Mouse (Mus musculus) right cerebral cortex, postnatal 36 days (tissue): ENCODE results near the gene Slc20a1.
A peak's percentile ranks its signal among the peaks of the same experiment; 100 is the strongest.

ENCODE experiments used
- DNase-seq, 2 experiments: peaks; one replicate each; pipeline ENCODE4 v3.0.0; 2022; ENCODE audit warnings: low spot score in 2 of 2, mixed read lengths in 1 of 2

Gene Slc20a1

GRCm38 (mm10) chr2:129227011-129227529 lies 28.5 kb downstream of the Slc20a1 start:
- no peak for DNase-seq

GRCm38 (mm10) chr2:129227709-129228108 lies 29.1 kb downstream of the Slc20a1 start:
- DNase-seq, result no peak

GRCm38 (mm10) chr2:129228571-129228970 lies 30.0 kb downstream of the Slc20a1 start:
- DNase-seq, result no peak

- no peak for DNase-seq
Observed at GRCm38 (mm10) chr2:129229316-129229715, 30.8 kb downstream of the Slc20a1 start.

GRCm38 (mm10) chr2:129232023-129232422 lies 33.5 kb downstream of the Slc20a1 start:
- DNase-seq, result peak; percentile 81 to 90

- no peak for DNase-seq
Observed at GRCm38 (mm10) chr2:129232484-129232883, 33.9 kb downstream of the Slc20a1 start.

GRCm38 (mm10) chr2:129233218-129233617 lies 34.7 kb downstream of the Slc20a1 start:
- no peak for DNase-seq

- DNase-seq, result no peak
Observed at GRCm38 (mm10) chr2:129233803-129234477, 35.4 kb downstream of the Slc20a1 start.

GRCm38 (mm10) chr2:129234731-129235130 lies 36.2 kb downstream of the Slc20a1 start:
- DNase-seq, result no peak

GRCm38 (mm10) chr2:129236526-129236925 lies 38.0 kb downstream of the Slc20a1 start:
- no peak for DNase-seq

GRCm38 (mm10) chr2:129240726-129241432 lies 42.3 kb downstream of the Slc20a1 start:
- peak; percentile 23 to 58 for DNase-seq

- DNase-seq, result no peak
Observed at GRCm38 (mm10) chr2:129241845-129242833, 43.6 kb downstream of the Slc20a1 start.

- DNase-seq, result no peak
Observed at GRCm38 (mm10) chr2:129243005-129243404, 44.4 kb downstream of the Slc20a1 start.

GRCm38 (mm10) chr2:129243786-129244185 lies 45.2 kb downstream of the Slc20a1 start:
- peak in 1 of 2 experiments; percentile 24 for DNase-seq

GRCm38 (mm10) chr2:129244446-129245120 lies 46.0 kb downstream of the Slc20a1 start:
- DNase-seq, result no peak

- no peak for DNase-seq
Observed at GRCm38 (mm10) chr2:129245618-129246017, 47.1 kb downstream of the Slc20a1 start.

GRCm38 (mm10) chr2:129246436-129246835 lies 47.9 kb downstream of the Slc20a1 start:
- DNase-seq, result no peak

- DNase-seq, result no peak
Observed at GRCm38 (mm10) chr2:129246924-129247323, 48.4 kb downstream of the Slc20a1 start.

GRCm38 (mm10) chr2:129247707-129248121 lies 49.1 kb downstream of the Slc20a1 start:
- no peak for DNase-seq

GRCm38 (mm10) chr2:129249321-129249720 lies 50.8 kb downstream of the Slc20a1 start:
- DNase-seq, result no peak
